8 mouse cellular contexts compared by ENCODE assay signal in genomic region chr4:47050642-47051381, GRCm38 (mm10). TPM values are rescaled to one million over a fixed set of nuclear protein-coding genes. Genes with fewer than 3 reads are reported as not detected.
DNase-seq lines count a peak whose midpoint lies in the region; ATAC-seq lines count a peak whose summit lies in the region.
"Had no signal": no experiment of that assay in that cellular context is flagged by ENCODE, and none has a peak within 500 bp of the region (broad histone marks: within the 10 kb centered on the region; RNA-seq: fewer than 3 reads in every experiment).

No protein-coding gene starts in this region.

- peaks cover 31% of the 10 kb centered on the region for H3K4me1 ChIP-seq in embryonic facial prominence, embryonic 10.5 days
- H3K4me1 ChIP-seq in intestine, embryonic 16.5 days (ENCODE audit: control insufficient read depth, insufficient read depth, low read length) = peaks cover 17% of the 10 kb centered on the region
- peaks cover 17% of the 10 kb centered on the region for H3K4me1 ChIP-seq in limb, embryonic 15.5 days
- H3K4me1 ChIP-seq in liver, embryonic 12.5 days = 0 out of 2 replicates have a peak, but pooled peaks cover 4% of the 10 kb centered on the region
- H3K4me1 ChIP-seq: liver, embryonic 15.5 days had no signal

- H3K27me3 ChIP-seq in embryonic facial prominence, embryonic 10.5 days (replicated peaks; ENCODE audit: low read depth, poor library complexity, severe bottlenecking) = peaks cover 45% of the 10 kb centered on the region
- H3K27me3 ChIP-seq in intestine, embryonic 16.5 days (replicated peaks; ENCODE audit: control insufficient read depth, insufficient read depth, low read length) = 0 out of 2 replicates have a peak, but pooled peaks cover 2% of the 10 kb centered on the region
- peaks cover 8% of the 10 kb centered on the region; the same call in 1 of the 2 replicates for H3K27me3 ChIP-seq in limb, embryonic 15.5 days
- H3K27me3 ChIP-seq in liver, embryonic 12.5 days (replicated peaks) = peaks cover 71% of the 10 kb centered on the region

- H3K9me3 ChIP-seq in embryonic facial prominence, embryonic 10.5 days = peaks cover 3% of the 10 kb centered on the region; the same call in 1 of the 2 replicates
- H3K9me3 ChIP-seq in intestine, embryonic 16.5 days (ENCODE audit: control insufficient read depth, low read length) = peaks cover 2% of the 10 kb centered on the region; the same call in 1 of the 2 replicates
- H3K9me3 ChIP-seq in limb, embryonic 15.5 days = no peaks in the 10 kb centered on the region
- no peaks in the 10 kb centered on the region for H3K9me3 ChIP-seq in liver, embryonic 12.5 days (replicated peaks)
- H3K9me3 ChIP-seq: liver, embryonic 15.5 days had no signal

- no peak overlapping the region for H3K4me2 ChIP-seq in intestine, embryonic 16.5 days (ENCODE audit: low read depth, low read length)
- H3K4me2 ChIP-seq in limb, embryonic 15.5 days = no peak overlapping the region
- no peak overlapping the region for H3K4me2 ChIP-seq in liver, embryonic 12.5 days
- H3K4me2 ChIP-seq: liver, embryonic 15.5 days had no signal

- H3K9ac ChIP-seq in intestine, embryonic 16.5 days (ENCODE audit: low read depth, low read length) = 0 out of 2 replicates have a peak overlapping the region, but pooled peaks have one; percentile 7
- H3K9ac ChIP-seq in limb, embryonic 15.5 days = no peak overlapping the region
- H3K9ac ChIP-seq in liver, embryonic 12.5 days = no peak overlapping the region
- H3K9ac ChIP-seq: liver, embryonic 15.5 days had no signal

- no peaks in the 10 kb centered on the region for H3K36me3 ChIP-seq in embryonic facial prominence, embryonic 10.5 days (replicated peaks)
- no peaks in the 10 kb centered on the region for H3K36me3 ChIP-seq in intestine, embryonic 16.5 days (ENCODE audit: control insufficient read depth, insufficient read depth, low read length)
- peaks cover 6% of the 10 kb centered on the region; the same call in 1 of the 2 replicates for H3K36me3 ChIP-seq in limb, embryonic 15.5 days
- no peaks in the 10 kb centered on the region for H3K36me3 ChIP-seq in liver, embryonic 12.5 days
- H3K36me3 ChIP-seq: liver, embryonic 15.5 days had no signal

- H3K27ac ChIP-seq in embryonic facial prominence, embryonic 10.5 days (replicated peaks) = peak overlapping the region; percentile 73
- H3K27ac ChIP-seq in intestine, embryonic 16.5 days (ENCODE audit: low read length) = no peak overlapping the region
- H3K27ac ChIP-seq in limb, embryonic 15.5 days = 0 out of 2 replicates have a peak overlapping the region, but pooled peaks have one; percentile 11
- H3K27ac ChIP-seq in liver, embryonic 12.5 days = no peak overlapping the region
- H3K27ac ChIP-seq: liver, embryonic 15.5 days had no signal

- ATAC-seq in intestine, embryonic 16.5 days = peak; percentile 74
- ATAC-seq in limb, embryonic 15.5 days (ENCODE audit: insufficient number of reproducible peaks, low FRiP score, low TSS enrichment, low read depth) = no peak; the same call in none of the 2 replicates
- ATAC-seq in CD4-positive, CD25-positive, alpha-beta regulatory T cell, adult 4 months = no peak
- no peak for ATAC-seq in liver, embryonic 12.5 days

- peak overlapping the region; percentile 3; the same call in 1 of the 2 replicates for H3K4me3 ChIP-seq in embryonic facial prominence, embryonic 10.5 days
- H3K4me3 ChIP-seq in intestine, embryonic 16.5 days (ENCODE audit: low read length) = no peak overlapping the region
- no peak overlapping the region for H3K4me3 ChIP-seq in limb, embryonic 15.5 days
- H3K4me3 ChIP-seq in liver, embryonic 12.5 days = no peak overlapping the region
- H3K4me3 ChIP-seq: liver, embryonic 15.5 days had no signal

- 15% methylated on average over 10 of the region's 10 CpGs for WGBS in embryonic facial prominence, embryonic 10.5 days
- WGBS in intestine, embryonic 16.5 days = 28% methylated on average over 10 of the region's 10 CpGs
- WGBS in limb, embryonic 15.5 days = 33% methylated on average over 10 of the region's 10 CpGs
- 22% methylated on average over 10 of the region's 10 CpGs for WGBS in liver, embryonic 12.5 days (ENCODE audit: insufficient replicate concordance)

- DNase-seq in MN1 (ENCODE audit: low spot score) (peak; percentile 32), adipocyte (ENCODE audit: low spot score) (no peak)
- DNase-seq in embryonic facial prominence, embryonic 10.5 days (ENCODE audit: low spot score) = peak; percentile 30

RNA-seq across cellular contexts. Expression of gene Anks6, which starts 6.4 kb away (rescaled TPM):
- polyA plus RNA-seq in embryonic facial prominence, embryonic 10.5 days (2016; fragmentation: Nextera tagmentation; extraction: Ambion mirVana) = 4.3 and 4.8 TPM in 2 replicates
- polyA plus RNA-seq in intestine, embryonic 16.5 days (2015; fragmentation: Nextera tagmentation; extraction: Ambion mirVana) = 1.1 and 1.4 TPM in 2 replicates
- 3.8 and 4.1 TPM in 2 replicates for polyA plus RNA-seq in limb, embryonic 15.5 days (2015; fragmentation: Nextera tagmentation; extraction: Ambion mirVana)
- not detected for polyA plus RNA-seq in CD4-positive, CD25-positive, alpha-beta regulatory T cell, adult 4 months (2017; shearing (Covaris generic))
- polyA plus RNA-seq in liver, embryonic 12.5 days (2016; fragmentation: Nextera tagmentation; extraction: Ambion mirVana) = 0.39 and 0.69 TPM in 2 replicates

RNA-seq across cellular contexts. Expression of gene Galnt12, which starts 40.9 kb away (rescaled TPM):
- 3.1 and 3.4 TPM in 2 replicates for polyA plus RNA-seq in embryonic facial prominence, embryonic 10.5 days (2016; fragmentation: Nextera tagmentation; extraction: Ambion mirVana)
- polyA plus RNA-seq in intestine, embryonic 16.5 days (2015; fragmentation: Nextera tagmentation; extraction: Ambion mirVana) = 21.0 and 21.4 TPM in 2 replicates
- polyA plus RNA-seq in limb, embryonic 15.5 days (2015; fragmentation: Nextera tagmentation; extraction: Ambion mirVana) = 3.7 and 4.8 TPM in 2 replicates
- 1 to 10 TPM; 5.3 to 8.7 TPM for polyA plus RNA-seq in CD4-positive, CD25-positive, alpha-beta regulatory T cell, adult 4 months (2017; shearing (Covaris generic))
- polyA plus RNA-seq in liver, embryonic 12.5 days (2016; fragmentation: Nextera tagmentation; extraction: Ambion mirVana) = 0.63 and 0.68 TPM in 2 replicates

RNA-seq across cellular contexts. Expression of gene Gabbr2, which starts 59.1 kb away (rescaled TPM):
- polyA plus RNA-seq in embryonic facial prominence, embryonic 10.5 days (2016; fragmentation: Nextera tagmentation; extraction: Ambion mirVana) = 0.15 and 0.30 TPM in 2 replicates
- 0.07 and 0.17 TPM in 2 replicates for polyA plus RNA-seq in intestine, embryonic 16.5 days (2015; fragmentation: Nextera tagmentation; extraction: Ambion mirVana)
- 0.05 and 0.06 TPM in 2 replicates for polyA plus RNA-seq in limb, embryonic 15.5 days (2015; fragmentation: Nextera tagmentation; extraction: Ambion mirVana)
- polyA plus RNA-seq in CD4-positive, CD25-positive, alpha-beta regulatory T cell, adult 4 months (2017; shearing (Covaris generic)) = under 1 TPM in 1 of 2 experiments, not detected in 1; 0.32 TPM
- polyA plus RNA-seq in liver, embryonic 12.5 days (2016; fragmentation: Nextera tagmentation; extraction: Ambion mirVana) = 0.08 and 0.28 TPM in 2 replicates

Comparison
In these comparisons a context has a peak if more than half of its experiments do, and no peak if none do; other contexts are left out.
1. H3K27ac ChIP-seq: peak in embryonic facial prominence, embryonic 10.5 days (single experiment) and limb, embryonic 15.5 days (single experiment); none in intestine, embryonic 16.5 days (single experiment) and liver, embryonic 12.5 days (single experiment).